Mouse (Mus musculus): ENCODE data around the gene Noxa1. TPM values are rescaled to one million over a fixed set of nuclear protein-coding genes. Genes with fewer than 3 reads are reported as not detected.

The Noxa1 gene
- polyA plus RNA-seq, 1 experiment = not detected

DNA sequence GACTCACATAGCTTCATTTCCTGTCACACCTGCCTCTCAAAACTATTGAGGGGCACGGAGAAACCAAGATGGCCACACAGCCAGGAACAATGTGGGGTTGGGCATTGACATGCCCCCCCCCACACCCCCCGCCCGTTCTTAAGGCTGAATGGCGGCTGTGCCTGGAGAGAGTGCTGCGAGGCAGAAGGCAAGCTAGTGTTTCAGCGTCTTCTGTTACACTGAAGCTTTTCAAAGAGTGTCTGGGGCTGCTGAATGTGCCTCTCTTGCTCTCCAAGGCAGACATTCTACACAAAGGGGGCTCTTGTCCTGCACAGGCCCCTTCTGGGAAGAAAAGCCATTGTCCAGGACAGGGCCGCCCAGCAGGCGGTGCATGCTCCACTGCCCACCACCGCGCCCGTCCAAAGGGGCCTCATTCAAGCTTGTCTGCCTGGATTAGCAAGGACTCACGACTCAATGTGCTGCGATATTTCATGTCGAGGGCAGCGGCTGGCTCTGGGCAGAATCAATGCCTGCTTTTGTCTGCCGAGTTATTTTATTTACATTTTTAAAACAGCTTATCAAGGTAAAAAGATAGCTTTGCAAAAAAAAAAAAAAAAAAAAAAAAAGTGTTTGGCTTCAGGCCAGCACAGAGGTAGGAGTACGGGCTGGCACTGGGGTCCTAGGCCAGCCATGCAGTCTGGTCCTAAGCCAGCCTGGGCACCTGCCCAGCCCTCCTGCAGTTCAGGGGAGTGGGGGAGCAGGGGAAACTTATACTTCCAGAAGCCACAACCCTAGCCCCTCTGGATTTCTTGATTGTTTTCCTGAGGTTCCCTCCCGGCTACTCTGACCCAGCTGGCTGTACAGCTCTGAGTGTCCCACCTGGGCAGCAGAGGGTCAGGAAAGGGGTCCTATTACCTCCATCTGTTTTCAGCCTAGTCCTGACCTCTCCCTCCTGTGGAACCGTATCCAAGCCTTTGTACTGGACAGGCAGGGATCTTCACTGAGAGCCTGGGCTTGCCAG, 31.4 kb upstream of the Noxa1 start:
- TF ChIP-seq CTCF (conservative IDR thresholded peaks at IDR 0.05; ENCODE audit: insufficient read depth, insufficient read length, low read depth, low read length) (no peak), POLR2A (IDR thresholded peaks at IDR 0.05; ENCODE audit: low read depth, low read length) (no peak)
- Histone ChIP-seq H3K27ac (ENCODE audit: insufficient read depth, low read depth, low read length) (no peak overlapping the region), H3K27me3 (replicated peaks; ENCODE audit: control insufficient read depth, insufficient read depth, low read length) (no peaks in the 10 kb centered on the region), H3K36me3 (ENCODE audit: control insufficient read depth, insufficient read depth, low read length) (no peaks in the 10 kb centered on the region), H3K4me3 (ENCODE audit: insufficient read depth, low read depth, low read length) (no peak overlapping the region), H3K4me1 (ENCODE audit: control insufficient read depth, insufficient read depth, low read length) (no peaks in the 10 kb centered on the region)
- DNase-seq = no peak
- 55% methylated on average over 19 of the region's 19 CpGs for WGBS

DNA sequence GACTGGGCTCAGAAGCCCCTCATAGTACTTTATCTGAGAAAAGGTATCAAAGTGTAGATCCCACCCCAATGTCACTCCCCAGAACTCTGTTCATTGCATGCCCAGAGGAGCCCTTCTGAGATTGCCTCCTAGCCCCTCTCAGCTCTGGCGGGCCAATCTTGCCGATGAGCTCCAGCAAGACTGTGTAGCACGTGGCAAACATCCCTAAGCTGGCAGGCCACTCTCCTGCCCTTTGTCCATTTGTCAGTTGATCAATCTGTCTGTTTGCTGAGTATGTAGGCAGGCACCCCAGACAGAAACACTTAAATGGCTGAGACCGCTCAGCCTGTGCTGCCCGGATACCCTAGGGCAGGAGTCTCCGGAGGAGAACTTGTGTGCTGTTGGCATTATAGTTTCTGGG, 30.2 kb upstream of the Noxa1 start:
- Histone ChIP-seq H3K27me3 (replicated peaks; ENCODE audit: control insufficient read depth, insufficient read depth, low read length) (no peaks in the 10 kb centered on the region), H3K36me3 (ENCODE audit: control insufficient read depth, insufficient read depth, low read length) (no peaks in the 10 kb centered on the region), H3K27ac (ENCODE audit: insufficient read depth, low read depth, low read length) (no peak overlapping the region), H3K4me3 (ENCODE audit: insufficient read depth, low read depth, low read length) (no peak overlapping the region), H3K4me1 (ENCODE audit: control insufficient read depth, insufficient read depth, low read length) (no peaks in the 10 kb centered on the region)
- no peak for DNase-seq
- TF ChIP-seq CTCF (conservative IDR thresholded peaks at IDR 0.05; ENCODE audit: insufficient read depth, insufficient read length, low read depth, low read length) = no peak
- no peak for TF ChIP-seq POLR2A (IDR thresholded peaks at IDR 0.05; ENCODE audit: low read depth, low read length)
- 95% methylated on average over 6 of the region's 6 CpGs for WGBS

DNA sequence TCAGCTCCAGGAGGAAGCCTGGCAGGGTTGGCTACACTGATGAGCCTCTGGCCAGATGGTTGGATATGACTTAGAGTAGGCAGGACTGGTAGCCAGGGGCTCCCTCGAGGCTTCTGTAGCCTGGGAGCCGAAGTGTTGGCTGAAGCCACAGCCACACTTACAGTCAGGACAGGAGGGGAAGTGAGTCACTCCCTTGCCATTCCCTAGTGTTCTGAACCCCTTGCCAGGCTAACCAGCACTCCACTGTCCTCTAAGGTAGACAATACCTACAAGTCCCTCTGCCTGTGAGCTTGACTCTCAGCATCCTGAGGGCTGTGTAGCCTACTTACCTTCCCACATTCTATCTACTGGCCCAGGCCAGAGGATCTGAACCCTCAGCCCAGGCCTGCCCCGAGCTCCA, 29.5 kb upstream of the Noxa1 start:
- Histone ChIP-seq H3K27me3 (replicated peaks; ENCODE audit: control insufficient read depth, insufficient read depth, low read length) (no peaks in the 10 kb centered on the region), H3K4me1 (ENCODE audit: control insufficient read depth, insufficient read depth, low read length) (no peaks in the 10 kb centered on the region), H3K36me3 (ENCODE audit: control insufficient read depth, insufficient read depth, low read length) (no peaks in the 10 kb centered on the region), H3K27ac (ENCODE audit: insufficient read depth, low read depth, low read length) (no peak overlapping the region), H3K4me3 (ENCODE audit: insufficient read depth, low read depth, low read length) (no peak overlapping the region)
- TF ChIP-seq CTCF (conservative IDR thresholded peaks at IDR 0.05; ENCODE audit: insufficient read depth, insufficient read length, low read depth, low read length) (no peak), POLR2A (IDR thresholded peaks at IDR 0.05; ENCODE audit: low read depth, low read length) (no peak)
- DNase-seq = no peak
- WGBS = 67% methylated on average over 3 of the region's 3 CpGs

DNA sequence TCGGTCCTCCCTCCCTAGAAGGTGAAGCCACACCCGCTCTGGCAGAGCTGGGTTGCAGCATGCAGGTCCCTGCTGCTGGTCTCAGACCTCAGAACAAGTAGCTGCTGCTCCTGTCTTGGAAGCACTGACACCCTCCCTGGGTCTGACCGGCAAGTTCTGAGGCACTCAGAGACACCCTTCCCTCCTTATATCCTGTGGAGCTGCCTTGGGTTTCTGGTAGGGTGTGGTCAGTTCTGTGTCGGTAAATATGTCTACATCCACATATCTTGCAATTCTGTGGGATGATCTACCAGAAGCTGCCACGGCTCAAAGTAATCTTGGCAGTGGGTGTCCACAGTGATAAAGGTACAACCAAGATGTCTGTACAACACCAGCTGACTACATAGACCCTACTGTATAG, 28.6 kb upstream of the Noxa1 start:
- WGBS = 76% methylated on average over 5 of the region's 5 CpGs
- DNase-seq = no peak
- TF ChIP-seq POLR2A (IDR thresholded peaks at IDR 0.05; ENCODE audit: low read depth, low read length) (no peak), CTCF (conservative IDR thresholded peaks at IDR 0.05; ENCODE audit: insufficient read depth, insufficient read length, low read depth, low read length) (no peak)
- Histone ChIP-seq H3K4me1 (ENCODE audit: control insufficient read depth, insufficient read depth, low read length) (no peaks in the 10 kb centered on the region), H3K36me3 (ENCODE audit: control insufficient read depth, insufficient read depth, low read length) (no peaks in the 10 kb centered on the region), H3K27ac (ENCODE audit: insufficient read depth, low read depth, low read length) (no peak overlapping the region), H3K27me3 (replicated peaks; ENCODE audit: control insufficient read depth, insufficient read depth, low read length) (no peaks in the 10 kb centered on the region), H3K4me3 (ENCODE audit: insufficient read depth, low read depth, low read length) (no peak overlapping the region)

DNA sequence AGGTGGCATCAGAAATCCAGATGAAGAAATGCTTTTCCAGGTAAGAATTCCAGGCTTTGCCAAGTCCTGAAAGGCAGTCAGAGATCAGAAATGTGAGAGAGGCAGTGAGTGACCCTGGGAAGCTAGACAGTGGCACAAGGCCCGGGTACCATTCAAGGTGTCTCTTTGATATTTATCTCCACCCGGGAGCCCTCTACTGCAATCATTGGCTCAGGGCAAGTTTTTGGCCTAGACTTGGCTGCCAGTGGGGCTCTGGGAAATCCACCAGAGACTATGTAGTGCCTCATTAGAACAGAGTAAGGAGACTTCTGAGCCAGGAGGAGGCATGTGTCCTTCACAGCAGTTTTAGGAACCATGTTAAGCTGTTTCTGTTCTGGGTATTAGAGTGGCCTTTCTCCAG, 27.7 kb upstream of the Noxa1 start:
- no peak for DNase-seq
- TF ChIP-seq CTCF (conservative IDR thresholded peaks at IDR 0.05; ENCODE audit: insufficient read depth, insufficient read length, low read depth, low read length) = no peak
- no peak for TF ChIP-seq POLR2A (IDR thresholded peaks at IDR 0.05; ENCODE audit: low read depth, low read length)

DNA sequence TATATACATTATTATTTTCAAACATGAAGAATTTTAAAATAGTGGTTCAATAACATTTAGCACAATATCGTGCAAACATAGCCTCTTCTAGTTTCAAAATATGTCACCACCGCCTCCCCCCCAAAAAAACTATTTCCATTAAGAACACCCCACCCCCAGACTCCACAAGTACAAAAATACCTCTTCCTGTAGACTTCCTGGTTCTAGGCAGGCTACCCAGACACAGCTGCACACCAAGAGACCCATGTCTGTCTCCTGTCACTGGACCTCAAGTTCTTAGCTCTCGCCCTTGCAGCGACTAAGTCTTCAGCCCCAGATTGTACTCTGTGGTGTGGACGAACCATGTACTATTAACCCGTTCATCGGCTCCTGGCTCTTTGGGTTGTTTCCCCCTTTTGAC, 26.0 kb upstream of the Noxa1 start:
- DNase-seq = no peak
- Histone ChIP-seq H3K4me3 (ENCODE audit: insufficient read depth, low read depth, low read length) (no peak overlapping the region), H3K27ac (ENCODE audit: insufficient read depth, low read depth, low read length) (no peak overlapping the region), H3K27me3 (replicated peaks; ENCODE audit: control insufficient read depth, insufficient read depth, low read length) (no peaks in the 10 kb centered on the region), H3K4me1 (ENCODE audit: control insufficient read depth, insufficient read depth, low read length) (no peaks in the 10 kb centered on the region), H3K36me3 (ENCODE audit: control insufficient read depth, insufficient read depth, low read length) (no peaks in the 10 kb centered on the region)
- TF ChIP-seq CTCF (conservative IDR thresholded peaks at IDR 0.05; ENCODE audit: insufficient read depth, insufficient read length, low read depth, low read length) = no peak
- WGBS = 76% methylated on average over 7 of the region's 7 CpGs

More for the DNA sequence above, 27.7 kb upstream of the Noxa1 start:
- H3K4me1 ChIP-seq (ENCODE audit: control insufficient read depth, insufficient read depth, low read length) = no peaks in the 10 kb centered on the region
- 80% methylated on average over 2 of the region's 2 CpGs for WGBS
- no peaks in the 10 kb centered on the region for H3K36me3 ChIP-seq (ENCODE audit: control insufficient read depth, insufficient read depth, low read length)
- H3K27ac ChIP-seq (ENCODE audit: insufficient read depth, low read depth, low read length) = no peak overlapping the region
- no peak overlapping the region for H3K4me3 ChIP-seq (ENCODE audit: insufficient read depth, low read depth, low read length)
- H3K27me3 ChIP-seq (replicated peaks; ENCODE audit: control insufficient read depth, insufficient read depth, low read length) = no peaks in the 10 kb centered on the region

DNA sequence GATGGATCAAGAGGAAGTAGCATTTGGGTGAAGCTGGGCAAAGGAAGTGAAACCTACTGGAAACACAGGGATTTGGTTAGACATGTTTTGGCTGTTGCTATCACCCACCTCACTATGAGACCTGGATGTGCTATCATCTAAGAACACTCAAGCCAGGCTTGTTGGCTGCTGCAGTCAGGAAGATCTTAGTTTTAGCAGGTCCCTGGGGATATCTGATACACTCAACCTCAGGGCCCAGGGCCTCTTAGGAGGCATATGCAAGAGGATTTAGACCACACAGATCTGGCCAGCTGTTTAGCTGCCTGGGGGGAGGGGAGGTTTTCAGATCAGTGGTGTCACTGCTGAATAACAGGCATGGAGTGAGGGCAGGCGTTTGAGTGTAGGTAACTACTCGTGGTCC, 20.5 kb upstream of the Noxa1 start:
- Histone ChIP-seq H3K4me3 (ENCODE audit: insufficient read depth, low read depth, low read length) (no peak overlapping the region), H3K27ac (ENCODE audit: insufficient read depth, low read depth, low read length) (no peak overlapping the region), H3K36me3 (ENCODE audit: control insufficient read depth, insufficient read depth, low read length) (no peaks in the 10 kb centered on the region), H3K4me1 (ENCODE audit: control insufficient read depth, insufficient read depth, low read length) (peaks cover 4% of the 10 kb centered on the region; the same call in 1 of the 2 replicates), H3K27me3 (replicated peaks; ENCODE audit: control insufficient read depth, insufficient read depth, low read length) (no peaks in the 10 kb centered on the region)
- 67% methylated on average over 2 of the region's 2 CpGs for WGBS
- no peak for DNase-seq
- TF ChIP-seq POLR2A (IDR thresholded peaks at IDR 0.05; ENCODE audit: low read depth, low read length) = no peak
- no peak for TF ChIP-seq CTCF (conservative IDR thresholded peaks at IDR 0.05; ENCODE audit: insufficient read depth, insufficient read length, low read depth, low read length)

All from kidney, adult 2 months (tissue).